Mouse (Mus musculus) bone marrow, adult 2 months (tissue): ENCODE measurements around the gene Dusp13.

Experiments
- CTCF ChIP-seq: fragments of 200-500 bp; IDR thresholded peaks from 2 replicates; pipeline ENCODE4 v1.5.1; 2011; ENCODE audit warnings: low read length, control low read depth; ENCODE audit not compliant: control insufficient read depth, insufficient read depth
- POLR2A ChIP-seq: fragments of 200-500 bp; IDR thresholded peaks from 2 replicates; pipeline ENCODE4 v1.6.1; 2011; ENCODE audit warnings: low read depth, mild to moderate bottlenecking, control low read depth, low read length, borderline replicate concordance; ENCODE audit not compliant: control insufficient read depth

- TF ChIP-seq CTCF (no peak), POLR2A (no peak)
Observed at GRCm38 (mm10) chr14:21788121-21788520, 37.1 kb upstream of the Dusp13 start.
